Mouse (Mus musculus) C2C12 (cell line): ENCODE data around the gene Foxn3. TPM values are rescaled to one million over a fixed set of nuclear protein-coding genes. Genes with fewer than 3 reads are reported as not detected.

Experiments
- H3K27me3 ChIP-seq: one replicate; pipeline ENCODE4 v1.6.1; 2011; ENCODE audit not compliant: control insufficient read depth, insufficient read depth, insufficient read length
- H3K36me3 ChIP-seq: one replicate; pipeline ENCODE4 v1.6.1; 2011; ENCODE audit not compliant: control insufficient read depth, insufficient read depth
- H3K4me3 ChIP-seq: one replicate; pipeline ENCODE4 v1.5.1; 2011; ENCODE audit warnings: mild to moderate bottlenecking, control low read depth; ENCODE audit not compliant: poor library complexity, insufficient read depth, severe bottlenecking
- H3K79me2 ChIP-seq: one replicate; pipeline ENCODE4 v1.6.1; 2011; ENCODE audit not compliant: control insufficient read depth, insufficient read depth
- H3K79me3 ChIP-seq: one replicate; pipeline ENCODE4 v1.6.1; 2011; ENCODE audit warnings: low read depth, control low read depth
- H3ac ChIP-seq: one replicate; pipeline ENCODE3; 2011; ENCODE audit warnings: low read depth; ENCODE audit not compliant: control insufficient read depth, insufficient read length
- CEBPB ChIP-seq: IDR thresholded peaks from one replicate; pipeline ENCODE4 v1.6.1; 2011; ENCODE audit warnings: low read depth, mild to moderate bottlenecking, control low read depth, moderate library complexity
- CTCF ChIP-seq: IDR thresholded peaks from one replicate; pipeline ENCODE4 v1.5.1; 2011; ENCODE audit not compliant: control insufficient read depth, insufficient read depth, insufficient read length
- FOSL1 ChIP-seq: IDR thresholded peaks from one replicate; pipeline ENCODE4 v1.8.0; 2011; ENCODE audit warnings: mild to moderate bottlenecking, low read length; ENCODE audit not compliant: poor library complexity, insufficient read depth, severe bottlenecking
- MAX ChIP-seq: IDR thresholded peaks from one replicate; pipeline ENCODE4 v1.6.1; 2011; ENCODE audit warnings: mild to moderate bottlenecking, control low read depth
- MYOD1 ChIP-seq: IDR thresholded peaks from one replicate; pipeline ENCODE4 v1.6.1; 2011; ENCODE audit warnings: low read depth; ENCODE audit not compliant: control insufficient read depth, insufficient read length
- MYOG ChIP-seq: IDR thresholded peaks from one replicate; pipeline ENCODE4 v1.6.1; 2011; ENCODE audit not compliant: control insufficient read depth, insufficient read length; ENCODE audit errors: extremely low read depth
- USF1 ChIP-seq: IDR thresholded peaks from one replicate; pipeline ENCODE4 v1.6.1; 2011; ENCODE audit warnings: low read depth, mild to moderate bottlenecking, control low read depth, moderate library complexity
- polyA plus RNA-seq: library from polyadenylated mRNA; unstranded; fragments of >200 nt; fragmentation: generic; extraction: Trizol; gene quantifications from one replicate; pipeline ENCODE4 v1.2.1, GENCODE M21; 2012; ENCODE audit warnings: missing spikeins

The Foxn3 gene
- polyA plus RNA-seq, 1 experiment: 4.2 TPM

GRCm38 (mm10) chr12:99227313-99227952 is 335.9 kb downstream of the Foxn3 start:
- no peaks in the 10 kb centered on the region for H3K79me3 ChIP-seq
- H3K79me2 ChIP-seq: no peaks in the 10 kb centered on the region
- no peak overlapping the region for H3K4me3 ChIP-seq
- H3K36me3 ChIP-seq: no peaks in the 10 kb centered on the region
- TF ChIP-seq MAX (no peak), USF1 (no peak), CEBPB (no peak), MYOD1 (no peak), FOSL1 (no peak), MYOG (no peak), CTCF (no peak)
- H3K27me3 ChIP-seq: no peaks in the 10 kb centered on the region
- no peak overlapping the region for H3ac ChIP-seq

GRCm38 (mm10) chr12:99224863-99225603 is 338.3 kb downstream of the Foxn3 start:
- H3K36me3 ChIP-seq: no peaks in the 10 kb centered on the region
- H3K79me3 ChIP-seq: no peaks in the 10 kb centered on the region
- no peak for TF ChIP-seq USF1
- TF ChIP-seq MYOG: no peak
- TF ChIP-seq MYOD1: no peak
- TF ChIP-seq FOSL1: no peak
- no peak for TF ChIP-seq MAX
- no peaks in the 10 kb centered on the region for H3K79me2 ChIP-seq
- H3ac ChIP-seq: no peak overlapping the region
- H3K4me3 ChIP-seq: no peak overlapping the region
- H3K27me3 ChIP-seq: no peaks in the 10 kb centered on the region

GRCm38 (mm10) chr12:99221087-99221846 is 342.1 kb downstream of the Foxn3 start:
- Histone ChIP-seq H3K36me3 (no peaks in the 10 kb centered on the region), H3K79me2 (no peaks in the 10 kb centered on the region), H3K79me3 (no peaks in the 10 kb centered on the region), H3K4me3 (no peak overlapping the region), H3ac (no peak overlapping the region), H3K27me3 (no peaks in the 10 kb centered on the region)
- TF ChIP-seq MYOG (no peak), MAX (no peak), FOSL1 (no peak), CEBPB (no peak), CTCF (no peak), MYOD1 (no peak), USF1 (no peak)

GRCm38 (mm10) chr12:99220333-99220732 is 343.0 kb downstream of the Foxn3 start:
- no peak overlapping the region for H3K4me3 ChIP-seq
- H3K79me3 ChIP-seq: no peaks in the 10 kb centered on the region
- H3K27me3 ChIP-seq: no peaks in the 10 kb centered on the region
- no peaks in the 10 kb centered on the region for H3K36me3 ChIP-seq
- H3ac ChIP-seq: no peak overlapping the region
- TF ChIP-seq CTCF: no peak
- no peak for TF ChIP-seq USF1
- TF ChIP-seq MYOD1: no peak
- TF ChIP-seq FOSL1: no peak
- TF ChIP-seq MAX: no peak
- TF ChIP-seq CEBPB: no peak
- TF ChIP-seq MYOG: no peak
- no peaks in the 10 kb centered on the region for H3K79me2 ChIP-seq

GRCm38 (mm10) chr12:99219812-99220211 is 343.6 kb downstream of the Foxn3 start:
- Histone ChIP-seq H3K27me3 (no peaks in the 10 kb centered on the region), H3K36me3 (no peaks in the 10 kb centered on the region), H3K4me3 (no peak overlapping the region), H3ac (no peak overlapping the region), H3K79me2 (no peaks in the 10 kb centered on the region), H3K79me3 (no peaks in the 10 kb centered on the region)
- no peak for TF ChIP-seq USF1
- TF ChIP-seq CEBPB: no peak
- no peak for TF ChIP-seq FOSL1
- no peak for TF ChIP-seq MAX
- TF ChIP-seq MYOG: no peak
- no peak for TF ChIP-seq CTCF
- TF ChIP-seq MYOD1: no peak
